Mouse (Mus musculus): ENCODE measurements at regions not wholly inside any gene's neighbourhood (a gene's known extent, or its start where the extent isn't known, plus 50 kb on each side); places are given as distances from the start of the nearest gene placed in this dataset.

- intact Hi-C loops (cut with DNase I), result loop anchor here (5.0 kb wide), 1 partner anchor 255 kb away; no protein-coding TSS in a partner anchor
Measured at GRCm38 (mm10) chr9:116342009-116342408, 166.8 kb upstream of the Tgfbr2 start.

DNA sequence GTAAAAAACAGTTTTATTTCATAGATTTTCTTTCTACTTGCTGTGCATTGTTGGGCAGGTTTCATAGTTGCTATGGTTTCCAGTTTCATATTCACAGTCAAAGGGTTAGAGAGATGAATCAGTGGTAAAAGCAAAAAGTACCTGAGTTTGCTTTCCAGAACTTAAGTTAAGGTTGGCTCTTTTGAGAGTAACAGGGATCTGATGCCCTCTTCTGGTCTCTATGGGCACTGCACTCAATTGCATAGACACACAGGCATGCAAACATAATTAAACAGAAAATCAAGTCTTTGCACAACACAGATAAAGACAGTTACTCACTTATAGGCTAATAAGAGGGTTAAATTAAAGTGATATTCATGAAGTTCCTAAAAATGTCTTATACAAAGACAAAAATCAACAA is 165.8 kb upstream of the Tgfbr2 start:
- no peak for DNase-seq (ENCODE audit: extremely low spot score in 1 of 2, low spot score in 2 of 2)
- intact Hi-C loops (cut with DNase I), result loop anchor here (5.0 kb wide), 1 partner anchor 254 kb away; no protein-coding TSS in a partner anchor

More at GRCm38 (mm10) chr9:116342009-116342408, 166.8 kb upstream of the Tgfbr2 start:
- no peak for DNase-seq (ENCODE audit: extremely low spot score in 1 of 2, low spot score in 2 of 2)

DNA sequence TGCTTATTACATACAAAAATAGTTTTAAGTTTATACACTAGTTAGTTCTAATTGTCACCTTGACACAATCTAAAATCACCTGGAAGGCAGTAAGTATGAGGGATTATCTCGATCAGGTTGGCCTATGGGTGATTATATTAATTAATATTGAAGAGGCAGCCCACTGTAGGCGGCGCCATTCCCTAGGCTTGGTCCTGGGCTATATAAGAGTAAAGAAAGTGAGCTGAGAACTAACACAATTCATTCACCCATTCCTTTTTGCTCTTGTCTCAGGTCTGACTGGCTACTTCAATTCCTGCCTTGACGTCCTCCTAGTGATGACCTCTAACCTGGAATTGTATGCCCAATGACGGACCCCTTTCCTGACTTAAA is 163.6 kb upstream of the Tgfbr2 start:
- no peak for DNase-seq (ENCODE audit: extremely low spot score in 1 of 2, low spot score in 2 of 2)
- intact Hi-C loops (cut with DNase I), result no loop called here

DNA sequence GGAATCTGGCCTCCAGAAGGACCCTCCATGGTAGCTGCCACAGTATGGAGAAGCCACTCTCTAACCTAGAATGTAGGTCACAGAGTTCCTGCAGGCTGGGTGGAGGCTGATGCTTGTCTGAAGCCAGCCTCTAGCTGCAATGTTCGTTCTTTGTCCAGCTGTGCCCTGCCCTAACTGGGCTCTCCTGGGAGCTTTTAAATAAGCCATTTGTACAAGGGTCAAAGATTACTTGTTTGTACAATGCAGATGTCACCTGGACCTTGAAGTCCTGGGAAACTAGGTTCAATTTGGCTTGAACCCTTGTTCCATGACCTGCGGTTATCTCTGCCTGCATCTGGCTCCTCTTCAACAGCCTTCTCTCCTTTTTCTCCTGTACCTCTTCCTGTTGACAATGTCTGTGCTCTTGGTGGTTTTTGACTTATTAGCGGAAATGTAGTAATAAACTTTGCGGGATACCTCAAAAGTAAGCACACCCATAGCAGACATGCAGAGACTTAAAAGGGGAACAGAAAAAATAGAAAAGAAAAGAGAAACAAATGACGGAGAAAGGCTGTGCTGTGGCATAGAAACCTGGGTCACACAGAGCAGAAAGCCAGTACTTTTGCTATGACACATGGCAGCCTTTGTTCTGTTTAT is 163.1 kb upstream of the Tgfbr2 start:
- DNase-seq (ENCODE audit: extremely low spot score in 1 of 2, low spot score in 2 of 2), result no peak
- intact Hi-C loops (cut with DNase I), result no loop called here

GRCm38 (mm10) chr9:116337446-116338010 is 162.4 kb upstream of the Tgfbr2 start:
- intact Hi-C loops (cut with DNase I), result no loop called here
- DNase-seq (ENCODE audit: extremely low spot score in 1 of 2, low spot score in 2 of 2), result no peak

DNA sequence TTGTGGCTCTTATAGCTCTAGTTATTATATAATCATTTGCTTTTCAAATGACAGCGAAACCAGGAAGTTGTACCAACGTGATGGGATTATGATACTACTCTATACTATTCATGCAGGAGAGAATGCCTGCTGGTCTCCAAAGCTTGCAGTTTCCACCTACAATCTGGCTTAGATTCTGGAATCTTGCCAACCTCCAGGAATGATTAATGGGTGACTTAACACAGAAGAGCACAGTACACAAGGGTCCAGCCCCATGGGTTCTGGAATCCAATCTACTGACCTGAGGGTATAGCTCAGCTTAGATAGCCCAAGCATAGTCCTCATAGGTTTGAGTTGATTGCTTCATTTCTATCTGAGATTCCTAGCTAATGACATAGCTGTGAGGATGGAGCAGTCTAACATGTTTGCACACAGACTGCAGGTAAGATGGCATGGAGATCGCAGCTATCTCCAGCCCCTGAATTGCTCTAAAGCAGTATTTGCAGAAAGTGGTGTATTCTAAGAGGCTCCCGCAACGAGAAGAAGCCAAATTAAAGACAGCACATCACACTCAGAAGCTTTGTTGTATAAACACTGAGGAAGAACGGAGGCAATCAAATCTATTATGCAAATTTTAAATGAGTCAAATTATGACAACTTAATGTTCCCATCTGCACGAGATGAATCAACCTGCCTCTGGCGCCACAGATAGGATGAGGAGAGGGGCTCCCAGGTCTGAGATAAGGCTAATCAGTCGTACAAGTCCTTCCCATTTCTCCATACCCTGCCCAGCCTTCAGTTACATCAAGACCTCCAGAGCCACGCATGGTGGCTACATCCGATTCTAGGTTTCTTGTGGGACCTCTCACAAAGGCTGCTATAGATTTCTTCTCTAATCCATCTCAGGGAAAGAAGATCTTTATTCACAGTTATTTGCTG is 160.7 kb upstream of the Tgfbr2 start:
- no peak for DNase-seq (ENCODE audit: extremely low spot score in 1 of 2, low spot score in 2 of 2)
- intact Hi-C loops (cut with DNase I), result no loop called here

DNA sequence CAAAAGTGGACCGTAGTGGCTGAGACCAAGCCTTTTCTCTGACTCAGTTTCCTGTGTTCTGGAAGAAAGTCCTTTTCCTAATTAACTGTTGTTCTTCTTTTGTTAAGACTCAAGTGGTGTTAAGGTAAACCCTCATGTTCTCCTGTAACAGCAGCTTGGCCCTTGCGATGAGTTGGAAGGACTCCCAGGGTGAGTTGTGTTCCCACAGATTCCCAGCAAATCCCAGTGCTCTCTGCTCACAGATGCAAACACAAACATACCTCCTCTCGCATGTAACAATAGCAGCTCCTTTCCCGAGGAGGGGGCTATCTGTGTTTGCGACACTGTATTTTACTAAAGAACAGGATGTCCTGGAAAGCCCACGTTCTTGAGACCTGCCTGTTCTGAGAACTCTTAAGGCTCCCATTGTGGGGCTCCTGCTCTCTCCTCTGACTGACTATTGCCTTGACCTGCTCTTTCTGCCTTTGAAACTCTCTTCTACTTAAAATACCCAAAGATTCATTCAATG is 158.8 kb upstream of the Tgfbr2 start:
- DNase-seq (ENCODE audit: extremely low spot score in 1 of 2, low spot score in 2 of 2), result no peak
- intact Hi-C loops (cut with DNase I), result no loop called here

- intact Hi-C loops (cut with DNase I), result no loop called here
- DNase-seq (ENCODE audit: extremely low spot score in 1 of 2, low spot score in 2 of 2), result no peak
Measured at GRCm38 (mm10) chr9:116332485-116333118, 157.4 kb upstream of the Tgfbr2 start.

- intact Hi-C loops (cut with DNase I), result no loop called here
- DNase-seq (ENCODE audit: extremely low spot score in 1 of 2, low spot score in 2 of 2), result no peak
Measured at GRCm38 (mm10) chr9:116331406-116331805, 156.2 kb upstream of the Tgfbr2 start.

GRCm38 (mm10) chr9:116330796-116331195 is 155.6 kb upstream of the Tgfbr2 start:
- intact Hi-C loops (cut with DNase I), result no loop called here

DNA sequence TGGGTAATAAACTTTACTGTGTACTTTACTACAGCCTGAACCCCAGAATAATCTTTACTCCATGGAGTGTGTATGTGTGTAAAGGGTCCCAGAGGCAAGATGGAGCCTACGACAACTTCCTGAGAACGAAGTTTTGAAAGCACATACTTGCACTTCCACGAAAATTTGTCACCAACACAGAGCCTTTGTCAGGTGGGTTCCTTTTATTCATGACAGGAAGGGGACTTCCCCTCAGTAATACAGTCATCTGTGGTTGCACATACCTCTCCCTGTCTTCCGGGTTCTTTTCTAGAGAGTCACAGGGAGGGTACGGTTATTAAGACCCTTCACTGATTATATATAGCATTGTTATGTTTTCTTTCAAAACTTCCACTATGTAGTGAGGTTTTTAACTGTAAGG is 154.0 kb upstream of the Tgfbr2 start:
- DNase-seq (ENCODE audit: extremely low spot score in 1 of 2, low spot score in 2 of 2), result no peak
- intact Hi-C loops (cut with DNase I), result no loop called here

More at GRCm38 (mm10) chr9:116330796-116331195, 155.6 kb upstream of the Tgfbr2 start:
- DNase-seq (ENCODE audit: extremely low spot score in 1 of 2, low spot score in 2 of 2), result no peak

- intact Hi-C loops (cut with DNase I), result no loop called here
- peak in 1 of 2 experiments; percentile 80 for DNase-seq (ENCODE audit: extremely low spot score in 1 of 2, low spot score in 2 of 2)
Measured at GRCm38 (mm10) chr9:116328201-116328600, 153.0 kb upstream of the Tgfbr2 start.

GRCm38 (mm10) chr9:116327080-116327479 is 151.9 kb upstream of the Tgfbr2 start:
- DNase-seq (ENCODE audit: extremely low spot score in 1 of 2, low spot score in 2 of 2), result no peak
- intact Hi-C loops (cut with DNase I), result no loop called here

DNA sequence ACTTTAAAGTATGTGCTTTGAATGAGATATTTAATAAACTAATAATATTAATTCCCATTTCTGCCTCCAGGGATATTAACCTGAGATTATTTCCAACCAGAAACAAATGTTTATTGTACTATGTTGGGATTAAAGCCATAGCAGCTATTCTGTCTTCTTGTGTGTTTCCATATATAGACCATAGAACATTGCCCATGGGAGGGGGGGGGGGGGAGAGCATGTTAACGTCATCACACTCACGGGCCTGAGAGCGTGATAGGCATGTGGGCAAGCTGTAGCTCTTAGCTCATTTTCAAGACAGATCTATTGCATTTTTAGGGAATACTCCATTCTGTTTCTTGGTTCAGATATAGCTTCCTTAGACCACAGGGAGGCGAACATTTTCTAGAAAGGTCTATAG is 149.8 kb upstream of the Tgfbr2 start:
- DNase-seq (ENCODE audit: extremely low spot score in 1 of 2, low spot score in 2 of 2), result no peak
- intact Hi-C loops (cut with DNase I), result no loop called here

DNA sequence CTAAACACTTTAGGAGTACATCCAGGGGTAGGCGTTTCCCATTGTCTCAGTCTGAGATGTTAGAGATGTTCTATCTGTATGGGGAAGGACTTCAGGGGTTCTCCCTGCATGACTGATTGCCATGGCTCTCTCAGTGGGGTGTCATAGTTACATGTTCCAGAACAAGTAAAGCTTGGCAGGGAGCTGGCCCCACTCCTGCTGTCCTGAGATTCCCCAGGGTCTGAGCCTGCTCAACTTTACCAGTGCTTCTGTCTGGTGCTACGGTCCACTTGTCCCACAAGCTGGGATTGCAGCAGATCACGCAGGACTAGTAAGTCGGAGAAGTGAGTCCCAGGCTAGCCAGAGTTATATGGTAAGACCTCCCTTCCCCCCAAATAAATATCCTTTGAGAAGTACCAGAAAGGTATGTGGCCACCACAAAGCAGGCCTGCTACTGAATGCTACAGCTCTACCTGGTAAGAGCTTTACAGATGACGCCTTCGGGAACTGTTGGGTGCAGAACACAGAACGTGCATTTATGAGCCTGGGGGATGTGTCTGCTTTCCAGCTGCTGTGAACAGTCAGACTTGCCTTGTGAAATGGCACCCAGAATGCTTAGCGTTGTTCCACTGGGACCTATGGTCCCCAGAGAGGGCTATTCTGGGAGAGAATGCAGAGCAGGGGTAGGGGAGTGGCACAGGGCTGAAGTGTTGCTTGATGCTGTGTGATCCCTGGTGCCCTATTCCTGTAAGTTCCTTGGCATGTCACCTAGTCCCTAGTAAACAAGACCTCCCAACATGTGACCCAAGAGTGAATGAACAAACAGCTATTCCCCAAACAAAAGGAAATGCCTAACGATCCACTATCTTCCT is 148.9 kb upstream of the Tgfbr2 start:
- intact Hi-C loops (cut with DNase I), result no loop called here
- DNase-seq (ENCODE audit: extremely low spot score in 1 of 2, low spot score in 2 of 2), result peak in 1 of 2 experiments; percentile 50

DNA sequence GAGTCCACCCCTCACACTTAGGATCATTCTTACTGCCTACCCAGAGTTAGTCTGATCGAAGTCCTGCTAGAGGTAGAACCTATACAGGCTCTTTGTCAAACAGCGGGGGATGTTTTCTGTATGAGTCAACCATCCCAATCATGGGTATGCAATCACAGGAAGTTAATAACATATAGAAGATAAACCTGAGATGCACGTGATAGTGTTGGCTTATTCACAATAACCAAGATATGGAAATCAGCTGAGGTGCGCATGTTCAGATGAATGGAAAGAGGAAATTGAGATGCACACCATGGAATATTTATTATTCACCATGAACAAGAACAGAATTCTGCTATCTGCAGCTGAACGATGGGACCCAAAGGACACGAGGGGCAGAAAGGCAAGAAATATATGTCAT is 146.7 kb upstream of the Tgfbr2 start:
- intact Hi-C loops (cut with DNase I), result no loop called here
- DNase-seq (ENCODE audit: extremely low spot score in 1 of 2, low spot score in 2 of 2), result no peak

GRCm38 (mm10) chr9:116319421-116319820 is 144.3 kb upstream of the Tgfbr2 start:
- intact Hi-C loops (cut with DNase I), result no loop called here
- DNase-seq (ENCODE audit: extremely low spot score in 1 of 2, low spot score in 2 of 2), result no peak

GRCm38 (mm10) chr9:116316582-116317095 is 141.5 kb upstream of the Tgfbr2 start:
- DNase-seq (ENCODE audit: extremely low spot score in 1 of 2, low spot score in 2 of 2), result no peak
- intact Hi-C loops (cut with DNase I), result no loop called here

Data from left cerebral cortex, postnatal 10 days (tissue).